Comparison of ENCODE assay signal across 8 mouse cellular contexts in the genomic region with DNA sequence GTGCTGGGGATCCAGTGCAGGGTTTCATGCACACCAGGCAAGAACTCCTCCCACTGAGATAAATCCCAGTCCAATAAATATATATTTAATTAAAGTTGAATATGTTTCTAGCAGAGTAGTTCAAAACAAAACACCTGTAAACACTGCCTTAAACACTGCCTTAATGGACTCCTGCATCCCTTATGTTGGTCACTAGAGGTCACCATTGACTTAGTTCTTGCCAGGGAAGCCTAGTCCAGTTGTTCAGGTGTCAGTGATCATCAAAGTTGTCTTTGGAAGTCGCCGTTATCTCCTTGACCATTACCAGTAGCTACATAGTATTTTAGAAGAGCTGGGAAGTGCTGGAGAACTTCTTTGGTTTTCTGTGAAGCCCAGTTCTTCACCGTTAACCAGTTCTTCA. TPM values are rescaled to one million over a fixed set of nuclear protein-coding genes. Genes with fewer than 3 reads are reported as not detected.
DNase-seq lines count a peak whose midpoint lies in the region; ATAC-seq and TF ChIP-seq lines count a peak whose summit lies in the region.

No protein-coding gene starts in this region.

- no peak for TF ChIP-seq POLR2A in MEL (IDR thresholded peaks at IDR 0.05; ENCODE audit: control insufficient read depth in 1 of 2, insufficient read depth in 1 of 2, low read depth in 1 of 2, low read length in 2 of 2, poor library complexity in 1 of 2)

- intact Hi-C loops in heart, postnatal 25 days (cut with DNase I) = loop anchor here (1.0 to 5.0 kb wide), 4 partner anchors 22 to 198 kb away; a partner anchor contains a TSS

- H3K36me3 ChIP-seq in MEL (ENCODE audit: control insufficient read depth in 1 of 2, insufficient read depth in 2 of 2, low read length in 2 of 2) = no peaks in the 10 kb centered on the region
- H3K36me3 ChIP-seq in liver, embryonic 15.5 days (replicated peaks) = no peaks in the 10 kb centered on the region

- peak; percentile 94 for TF ChIP-seq RAD21 in MEL (IDR thresholded peaks at IDR 0.05; ENCODE audit: low read depth, low read length)

- no peak overlapping the region for H3K27ac ChIP-seq in MEL (ENCODE audit: control insufficient read depth, low read depth, low read length)
- H3K27ac ChIP-seq in liver, embryonic 15.5 days (replicated peaks) = no peak overlapping the region

- H3K27me3 ChIP-seq in MEL (ENCODE audit: control insufficient read depth in 1 of 2, insufficient read depth in 2 of 2, low read length in 2 of 2) = no peaks in the 10 kb centered on the region; a peak in 1 of 4 replicates
- peaks cover 6% of the 10 kb centered on the region for H3K27me3 ChIP-seq in liver, embryonic 15.5 days

- peak; percentile 54 for DNase-seq in heart, postnatal 4 days
- DNase-seq in heart, postnatal 25 days (ENCODE audit: low spot score) = no peak
- DNase-seq in MEL (ENCODE audit: low read depth, low spot score) = peak; percentile 55
- peak; percentile 54 for DNase-seq in yolk sac, embryonic 10.5 days (ENCODE audit: low spot score)
- DNase-seq in frontal cortex, postnatal 14 days (ENCODE audit: low spot score in 2 of 2) = no peak

- no peak overlapping the region for H3K4me3 ChIP-seq in MEL (ENCODE audit: control insufficient read depth in 1 of 2, insufficient read depth in 1 of 2, low read depth in 2 of 2, low read length in 2 of 2)
- H3K4me3 ChIP-seq in liver, embryonic 15.5 days (replicated peaks) = no peak overlapping the region

- ATAC-seq in granulocyte monocyte progenitor cell, adult 5-6 weeks (replicated peaks; ENCODE audit: poor library complexity, severe bottlenecking) = peak; percentile 77
- peak; percentile 45; the same call in 1 of the 2 replicates for ATAC-seq in liver, embryonic 15.5 days (ENCODE audit: insufficient read depth)
- ATAC-seq in frontal cortex, adult (ENCODE audit: low TSS enrichment) = no peak

- peak; percentile 57 to 90 (median 70) for TF ChIP-seq CTCF in MEL (IDR thresholded peaks at IDR 0.05 in 2 of 3, conservative IDR thresholded peaks at IDR 0.05 in 1 of 3; ENCODE audit: control insufficient read depth in 1 of 3, insufficient read depth in 1 of 3, low read depth in 2 of 3, low read length in 3 of 3, poor library complexity in 1 of 3, severe bottlenecking in 1 of 3)

- no peak overlapping the region for H3K9ac ChIP-seq in MEL (ENCODE audit: control insufficient read depth, low read depth, low read length, poor library complexity, severe bottlenecking)
- H3K9ac ChIP-seq in liver, embryonic 15.5 days = no peak overlapping the region

- H3K79me2 ChIP-seq in MEL (ENCODE audit: control insufficient read depth, insufficient read depth, low read length, poor library complexity) = no peaks in the 10 kb centered on the region

- no peaks in the 10 kb centered on the region for H3K4me1 ChIP-seq in MEL (ENCODE audit: control insufficient read depth in 1 of 2, insufficient read depth in 2 of 2, low read length in 2 of 2)
- peaks cover 8% of the 10 kb centered on the region for H3K4me1 ChIP-seq in liver, embryonic 15.5 days (replicated peaks)

- TF ChIP-seq EP300 in MEL (IDR thresholded peaks at IDR 0.05; ENCODE audit: low read depth in 1 of 2, low read length in 2 of 2) = no peak

- no peak overlapping the region for H3K4me2 ChIP-seq in liver, embryonic 15.5 days

- WGBS in liver, embryonic 15.5 days (ENCODE audit: insufficient replicate concordance) = 22% methylated on average over 3 of the region's 3 CpGs

- H3K9me3 ChIP-seq in MEL (replicated peaks; ENCODE audit: insufficient read depth, low read length) = no peaks in the 10 kb centered on the region
- 0 out of 2 replicates have a peak, but pooled peaks cover 7% of the 10 kb centered on the region for H3K9me3 ChIP-seq in liver, embryonic 15.5 days (replicated peaks)

TF ChIP-seq in MEL, 35 proteins besides CTCF, POLR2A, EP300 and RAD21:
- TF ChIP-seq TCF12 (IDR thresholded peaks at IDR 0.05; ENCODE audit: low read depth, low read length) (no peak), ZC3H11A (IDR thresholded peaks at IDR 0.05; ENCODE audit: low read depth, low read length) (peak; percentile 82), SMC3 (IDR thresholded peaks at IDR 0.05; ENCODE audit: low read depth, low read length) (peak; percentile 82)
TF ChIP-seq in MEL: peak in this region for 2.

RNA-seq across cellular contexts. Expression of a gene that starts 1.1 kb away (rescaled TPM):
- not detected for total RNA-seq in heart, postnatal 4 days (2021)
- under 1 TPM in 1 of 2 experiments, not detected in 1; 0.10 TPM for total RNA-seq in heart, postnatal 25 days (2021)
- not detected in 2 replicates for total RNA-seq in MEL (2012; rRNA removed)
- under 1 TPM in 1 of 2 experiments, not detected in 1; 0.08 TPM for polyA plus RNA-seq in MEL (2012; ENCODE audit: insufficient read depth in 1 of 2, insufficient read length in 2 of 2, low read depth in 1 of 2, low replicate concordance in 2 of 2, missing spikeins in 1 of 2)
- not detected in 2 replicates for total RNA-seq in granulocyte monocyte progenitor cell, adult 5-6 weeks (2014; fragmentation: Nextera tagmentation)
- 0.09 TPM in 1 of 2 replicates, not detected in the other for total RNA-seq in granulocyte monocyte progenitor cell, adult 5-6 weeks (2017)
- 0.09 and 0.12 TPM in 2 replicates for polyA plus RNA-seq in liver, embryonic 15.5 days (2015; fragmentation: Nextera tagmentation; extraction: Ambion mirVana)

RNA-seq across cellular contexts. Expression of a gene that starts 1.1 kb away (rescaled TPM):
- 10 to 100 TPM; 12.2 to 12.5 TPM for total RNA-seq in heart, postnatal 4 days (2021)
- 1 to 10 TPM; 8.9 to 9.3 TPM for total RNA-seq in heart, postnatal 25 days (2021)
- 0.52 and 1.0 TPM in 2 replicates for total RNA-seq in MEL (2012; rRNA removed)
- polyA plus RNA-seq in MEL (2012; ENCODE audit: insufficient read depth in 1 of 2, insufficient read length in 2 of 2, low read depth in 1 of 2, low replicate concordance in 2 of 2, missing spikeins in 1 of 2) = 1 to 10 TPM in 1 of 2 experiments, not detected in 1; 1.4 TPM
- total RNA-seq in granulocyte monocyte progenitor cell, adult 5-6 weeks (2014; fragmentation: Nextera tagmentation) = 3.7 and 8.2 TPM in 2 replicates
- total RNA-seq in granulocyte monocyte progenitor cell, adult 5-6 weeks (2017) = 1.9 and 2.8 TPM in 2 replicates
- 245 and 277 TPM in 2 replicates for polyA plus RNA-seq in liver, embryonic 15.5 days (2015; fragmentation: Nextera tagmentation; extraction: Ambion mirVana)

RNA-seq across cellular contexts. Expression of a gene that starts 19.9 kb away (rescaled TPM):
- 1,000 to 10,000 TPM; 1,376 to 1,487 TPM for total RNA-seq in heart, postnatal 4 days (2021)
- 1,000 to 10,000 TPM; 2,502 to 2,556 TPM for total RNA-seq in heart, postnatal 25 days (2021)
- total RNA-seq in MEL (2012; rRNA removed) = 444 and 518 TPM in 2 replicates
- polyA plus RNA-seq in MEL (2012; ENCODE audit: insufficient read depth in 1 of 2, insufficient read length in 2 of 2, low read depth in 1 of 2, low replicate concordance in 2 of 2, missing spikeins in 1 of 2) = 1,000 to 10,000 TPM; 2,118 to 2,175 TPM
- 806 and 810 TPM in 2 replicates for total RNA-seq in granulocyte monocyte progenitor cell, adult 5-6 weeks (2014; fragmentation: Nextera tagmentation)
- total RNA-seq in granulocyte monocyte progenitor cell, adult 5-6 weeks (2017) = 350 and 359 TPM in 2 replicates
- 3,441 and 3,837 TPM in 2 replicates for polyA plus RNA-seq in liver, embryonic 15.5 days (2015; fragmentation: Nextera tagmentation; extraction: Ambion mirVana)

RNA-seq across cellular contexts. Expression of a gene that starts 41.0 kb away (rescaled TPM):
- total RNA-seq in heart, postnatal 4 days (2021) = 10 to 100 TPM; 55.6 to 55.7 TPM
- 10 to 100 TPM; 35.9 to 36.0 TPM for total RNA-seq in heart, postnatal 25 days (2021)
- 1.4 and 2.3 TPM in 2 replicates for total RNA-seq in MEL (2012; rRNA removed)
- polyA plus RNA-seq in MEL (2012; ENCODE audit: insufficient read depth in 1 of 2, insufficient read length in 2 of 2, low read depth in 1 of 2, low replicate concordance in 2 of 2, missing spikeins in 1 of 2) = 10 to 100 TPM in 1 of 2 experiments, not detected in 1; 11.2 TPM
- 0.38 and 0.97 TPM in 2 replicates for total RNA-seq in granulocyte monocyte progenitor cell, adult 5-6 weeks (2014; fragmentation: Nextera tagmentation)
- 0.22 and 1.4 TPM in 2 replicates for total RNA-seq in granulocyte monocyte progenitor cell, adult 5-6 weeks (2017)
- 7.6 and 8.9 TPM in 2 replicates for polyA plus RNA-seq in liver, embryonic 15.5 days (2015; fragmentation: Nextera tagmentation; extraction: Ambion mirVana)

Comparison
In these comparisons a context has a peak if more than half of its experiments do, and no peak if none do; other contexts are left out.
1. DNase-seq: peak in heart, postnatal 4 days (single experiment), MEL (single experiment) and yolk sac, embryonic 10.5 days (single experiment); none in heart, postnatal 25 days (single experiment) and frontal cortex, postnatal 14 days (0 of 2).